Mouse (Mus musculus) embryonic fibroblast, embryonic 13.5 days (primary cell): ENCODE measurements around the gene Gm47995.
"Not testable (repeated sequence)": the region's sequence is repeated elsewhere in the genome, so short reads cannot be mapped to it uniquely, and the experiment has no call there.

Source experiments
- CTCF ChIP-seq: IDR thresholded peaks from 2 replicates; pipeline ENCODE4 v1.5.1; 2011; ENCODE audit warnings: mild to moderate bottlenecking, control low read depth, low read length, moderate library complexity, borderline replicate concordance; ENCODE audit not compliant: insufficient read depth
- POLR2A ChIP-seq: IDR thresholded peaks from 2 replicates; pipeline ENCODE4 v1.6.1; 2011; ENCODE audit warnings: low read depth, mild to moderate bottlenecking, control low read depth, low read length, moderate library complexity

DNA sequence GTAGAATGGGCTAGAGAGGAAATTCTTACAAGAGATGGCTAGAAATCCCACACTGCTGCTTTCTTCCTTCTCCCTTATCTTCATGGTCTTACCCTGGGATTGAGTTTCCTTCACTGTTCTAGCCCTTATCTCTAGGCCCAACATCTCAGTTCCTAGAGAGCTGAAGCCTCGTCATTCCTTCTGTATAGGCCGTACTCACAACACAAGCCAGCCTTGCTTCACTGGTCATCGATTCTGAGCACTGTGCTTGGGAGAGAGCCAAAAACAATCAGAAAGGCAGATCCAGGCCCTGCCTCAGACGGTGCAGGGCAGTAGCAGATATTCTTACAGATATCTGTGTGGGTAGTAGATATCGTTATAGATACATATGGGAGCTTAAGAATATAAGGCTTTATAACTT, 10.2 kb downstream of the Gm47995 start:
- TF ChIP-seq CTCF, POLR2A: not testable (repeated sequence)
